Mouse (Mus musculus) bone marrow macrophage, adult 2 months (primary cell): ENCODE results near the gene Cubn.

ENCODE experiments used
- CTCF ChIP-seq: IDR thresholded peaks from 2 replicates; pipeline ENCODE4 v1.5.1; 2012; ENCODE audit warnings: low read depth, mild to moderate bottlenecking, low read length, moderate library complexity
- POLR2A ChIP-seq: IDR thresholded peaks from 2 replicates; pipeline ENCODE4 v1.6.1; 2012; ENCODE audit warnings: mild to moderate bottlenecking, low read depth, low read length, borderline replicate concordance

- TF ChIP-seq CTCF, result no peak
- no peak for TF ChIP-seq POLR2A
Measured at GRCm38 (mm10) chr2:13258606-13259005, 233.0 kb downstream of the Cubn start.
